Mouse (Mus musculus) cortical plate, adult 2 months (tissue): ENCODE results near the gene Cdk5r1.

Experiments used
- CTCF ChIP-seq: fragments of 200-500 bp; IDR thresholded peaks from 2 replicates; pipeline ENCODE4 v1.5.1; 2011; ENCODE audit warnings: mild to moderate bottlenecking, control low read depth, low read length; ENCODE audit not compliant: insufficient read depth; ENCODE audit errors: extremely low read depth
- POLR2A ChIP-seq: fragments of 200-500 bp; IDR thresholded peaks from 2 replicates; pipeline ENCODE4 v1.6.1; 2011; ENCODE audit warnings: mild to moderate bottlenecking, low read length, control low read depth; ENCODE audit not compliant: insufficient read depth; ENCODE audit errors: extremely low read depth

GRCm38 (mm10) chr11:80478694-80479412 is 2.0 kb downstream of the Cdk5r1 start:
- TF ChIP-seq POLR2A (no peak), CTCF (no peak)
